Mouse (Mus musculus) liver, embryonic 16.5 days (tissue): ENCODE measurements around the gene Dync2li1. TPM values are rescaled to one million over a fixed set of nuclear protein-coding genes. Genes with fewer than 3 reads are reported as not detected.

ENCODE experiments used
- ATAC-seq: fragments of 200-750 bp; cut with Nextera tagmentation; 2 replicates; pipeline ENCODE4 v1.8.0; 2017; ENCODE audit warnings: low read depth, mild to moderate bottlenecking, moderate number of reproducible peaks, moderate library complexity
- H3K27ac ChIP-seq: fragments of 300-500 bp; sonication (generic); 2 replicates; pipeline ENCODE4 v1.5.1; 2014; ENCODE audit warnings: mild to moderate bottlenecking, low read length
- H3K27me3 ChIP-seq: fragments of 300-500 bp; sonication (generic); 2 replicates; pipeline ENCODE4 v1.6.1; 2014; ENCODE audit warnings: low read depth, low read length, mixed read lengths; ENCODE audit not compliant: control insufficient read depth, insufficient read depth
- H3K36me3 ChIP-seq: fragments of 300-500 bp; sonication (generic); 2 replicates; pipeline ENCODE4 v1.6.1; 2014; ENCODE audit warnings: mild to moderate bottlenecking; ENCODE audit not compliant: control insufficient read depth, insufficient read depth
- H3K4me1 ChIP-seq: fragments of 300-500 bp; sonication (generic); 2 replicates; pipeline ENCODE4 v1.6.1; 2014; ENCODE audit warnings: low read depth, low read length, mixed read lengths; ENCODE audit not compliant: control insufficient read depth
- H3K4me2 ChIP-seq: fragments of 300-500 bp; sonication (generic); 2 replicates; pipeline ENCODE4 v1.6.1; 2014; ENCODE audit warnings: low read depth, low read length, mixed read lengths
- H3K4me3 ChIP-seq: fragments of 300-500 bp; sonication (generic); 2 replicates; pipeline ENCODE4 v1.5.1; 2014; ENCODE audit warnings: low read depth, mild to moderate bottlenecking, low read length
- H3K9ac ChIP-seq: fragments of 300-500 bp; sonication (generic); 2 replicates; pipeline ENCODE4 v1.6.1; 2014; ENCODE audit warnings: low read depth, low read length
- H3K9me3 ChIP-seq: fragments of 300-500 bp; sonication (generic); replicated peaks from 2 replicates; pipeline ENCODE4 v1.6.1; 2016; ENCODE audit warnings: low read length; ENCODE audit not compliant: control insufficient read depth
- WGBS: fragments of 180-500 bp; shearing (Covaris S2); extraction: QIAGEN DNeasy Blood & Tissue Kit; methylation state at CpG from one replicate; pipeline ENCODE4 v1.1.7; 2014; ENCODE audit not compliant: insufficient replicate concordance; 5-methylcytosine and 5-hydroxymethylcytosine counted together
- polyA plus RNA-seq: library from polyadenylated mRNA; unstranded; fragments of >200 nt; fragmentation: Nextera tagmentation; extraction: Ambion mirVana; gene quantifications from 2 replicates; pipeline ENCODE4 v1.2.1, GENCODE M21; 2015

The Dync2li1 gene
- 1.7 and 2.5 TPM in 2 replicates for polyA plus RNA-seq

DNA sequence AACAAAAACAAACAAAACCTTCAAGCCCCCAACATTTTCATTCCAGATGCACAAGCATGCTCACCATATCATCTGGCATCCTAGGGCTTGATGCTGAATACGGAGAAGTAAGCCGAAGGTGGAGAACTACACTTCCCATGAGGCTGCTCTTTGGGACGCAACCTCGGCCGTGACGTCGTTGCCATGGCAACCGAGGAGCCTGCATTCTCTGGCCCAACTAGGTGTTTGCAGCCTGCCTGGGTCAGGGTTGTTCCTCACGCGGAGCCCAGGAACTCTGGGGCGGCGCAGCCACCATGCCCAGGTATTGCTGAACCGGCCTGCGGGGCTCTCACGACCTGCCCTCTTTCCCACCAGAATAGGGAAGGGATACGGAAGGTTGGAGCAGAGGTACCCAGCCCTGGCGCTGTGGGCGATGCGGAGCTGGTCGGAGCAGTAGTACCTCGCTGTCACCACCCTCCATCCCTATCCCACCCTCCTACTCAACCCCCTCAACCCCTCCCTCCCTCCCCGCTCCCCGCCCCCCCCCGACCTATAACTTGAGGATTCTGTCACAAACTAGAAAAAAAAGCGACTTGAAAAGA is at the start of gene Dync2li1:
TSS of gene Dync2li1 (plus strand) at position 221 of the 581 bp plus-strand sequence.
- peak within 1 kb of the TSS; percentile 56 for H3K4me3 ChIP-seq
- peak; percentile 86 for ATAC-seq
- H3K9ac ChIP-seq, result peak within 1 kb of the TSS; percentile 41; the same call in 1 of the 2 replicates
- no peaks in the 10 kb centered on the region for H3K36me3 ChIP-seq
- H3K4me2 ChIP-seq, result peak within 1 kb of the TSS; percentile 72
- 3% methylated on average over 25 of the region's 25 CpGs for WGBS
- no peaks in the 10 kb centered on the region; the same call in 1 of the 2 replicates for H3K4me1 ChIP-seq
- H3K27me3 ChIP-seq, result no peaks in the 10 kb centered on the region
- H3K9me3 ChIP-seq, result no peaks in the 10 kb centered on the region
- H3K27ac ChIP-seq, result no peak within 1 kb of the TSS

DNA sequence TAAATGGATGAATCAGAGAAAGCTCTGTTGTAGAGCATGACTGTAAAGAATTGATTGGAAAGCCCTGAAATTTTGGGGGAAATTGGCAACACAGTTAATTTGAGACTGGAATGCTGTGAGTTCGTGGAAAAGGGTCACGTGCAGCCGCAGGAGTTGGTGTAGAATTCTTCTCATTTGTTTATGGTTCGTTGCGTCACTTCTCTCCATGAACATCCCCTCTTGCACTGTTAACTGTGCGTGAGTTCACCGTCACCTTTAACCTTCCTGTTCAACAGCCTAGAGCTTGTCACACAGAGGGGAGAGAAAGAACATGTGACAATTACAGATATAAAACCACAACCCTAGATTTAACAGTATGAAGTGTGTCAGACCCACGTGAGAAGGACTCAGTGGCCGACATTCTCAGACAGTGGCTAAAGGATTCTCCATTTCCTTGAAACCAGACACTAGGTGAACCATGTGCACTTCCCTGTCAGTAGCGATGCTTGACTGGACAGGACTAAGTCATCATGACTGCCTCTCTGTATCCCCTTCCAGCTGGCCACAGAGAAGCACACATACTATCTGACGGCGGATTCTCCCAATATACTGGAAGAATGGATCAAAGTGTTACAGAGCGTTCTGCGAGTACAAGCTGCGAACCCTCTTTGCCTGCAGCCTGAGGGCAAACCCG is 49.5 kb upstream of the Dync2li1 start:
- Histone ChIP-seq H3K9me3 (no peaks in the 10 kb centered on the region), H3K27ac (no peak overlapping the region), H3K27me3 (no peaks in the 10 kb centered on the region), H3K4me1 (no peaks in the 10 kb centered on the region), H3K9ac (no peak overlapping the region), H3K4me2 (no peak overlapping the region), H3K36me3 (no peaks in the 10 kb centered on the region), H3K4me3 (no peak overlapping the region)
- 51% methylated on average over 16 of the region's 16 CpGs for WGBS
- no peak for ATAC-seq

DNA sequence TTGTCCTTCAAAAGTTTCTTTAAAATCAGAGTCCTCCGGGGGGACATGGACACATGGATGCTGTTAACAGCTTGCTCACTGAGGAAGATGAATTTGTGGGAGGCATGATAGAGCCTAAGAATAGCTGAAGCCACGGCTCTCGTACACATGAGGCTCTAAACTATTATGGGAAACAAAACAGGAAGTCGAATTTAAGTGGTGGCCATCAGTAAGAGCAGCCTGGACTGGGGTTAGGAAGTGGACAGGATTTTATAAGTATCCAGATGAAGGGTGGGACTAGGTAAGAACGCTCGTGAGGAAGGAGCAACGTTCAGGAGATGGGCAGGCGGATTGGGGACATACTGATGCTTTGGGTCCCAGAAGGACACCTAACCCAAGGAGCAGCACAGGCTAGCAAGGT is 47.0 kb upstream of the Dync2li1 start:
- no peak for ATAC-seq
- 36% methylated on average over 8 of the region's 8 CpGs for WGBS
- no peaks in the 10 kb centered on the region for H3K9me3 ChIP-seq
- H3K27me3 ChIP-seq, result no peaks in the 10 kb centered on the region
- H3K4me2 ChIP-seq, result no peak overlapping the region
- no peaks in the 10 kb centered on the region for H3K4me1 ChIP-seq
- H3K9ac ChIP-seq, result no peak overlapping the region
- no peak overlapping the region for H3K4me3 ChIP-seq
- H3K27ac ChIP-seq, result no peak overlapping the region
- no peaks in the 10 kb centered on the region for H3K36me3 ChIP-seq

DNA sequence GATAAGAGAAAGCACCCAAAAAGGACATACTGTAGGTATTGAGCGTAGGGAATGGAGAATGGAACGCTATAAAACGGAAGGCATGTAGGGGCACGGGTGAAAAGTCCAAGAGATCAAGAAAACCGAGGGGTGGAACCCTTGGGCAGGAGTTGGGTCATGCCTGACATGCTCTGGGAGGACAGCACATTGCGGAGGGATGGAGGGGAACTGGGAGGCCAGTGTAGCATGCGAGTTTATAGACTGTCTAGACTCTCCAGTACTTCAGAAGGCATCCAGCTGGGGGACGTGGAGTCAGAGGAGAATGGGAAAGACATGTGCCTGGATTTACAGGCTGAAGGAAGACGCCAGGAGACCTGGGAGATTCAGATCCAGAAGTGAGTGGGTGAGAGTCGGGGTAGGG is 46.5 kb upstream of the Dync2li1 start:
- H3K27me3 ChIP-seq, result no peaks in the 10 kb centered on the region
- H3K36me3 ChIP-seq, result no peaks in the 10 kb centered on the region
- H3K4me1 ChIP-seq, result no peaks in the 10 kb centered on the region
- ATAC-seq, result no peak
- H3K4me2 ChIP-seq, result no peak overlapping the region
- no peak overlapping the region for H3K27ac ChIP-seq
- no peak overlapping the region for H3K9ac ChIP-seq
- H3K4me3 ChIP-seq, result no peak overlapping the region
- no peaks in the 10 kb centered on the region for H3K9me3 ChIP-seq
- WGBS, result 60% methylated on average over 10 of the region's 10 CpGs

DNA sequence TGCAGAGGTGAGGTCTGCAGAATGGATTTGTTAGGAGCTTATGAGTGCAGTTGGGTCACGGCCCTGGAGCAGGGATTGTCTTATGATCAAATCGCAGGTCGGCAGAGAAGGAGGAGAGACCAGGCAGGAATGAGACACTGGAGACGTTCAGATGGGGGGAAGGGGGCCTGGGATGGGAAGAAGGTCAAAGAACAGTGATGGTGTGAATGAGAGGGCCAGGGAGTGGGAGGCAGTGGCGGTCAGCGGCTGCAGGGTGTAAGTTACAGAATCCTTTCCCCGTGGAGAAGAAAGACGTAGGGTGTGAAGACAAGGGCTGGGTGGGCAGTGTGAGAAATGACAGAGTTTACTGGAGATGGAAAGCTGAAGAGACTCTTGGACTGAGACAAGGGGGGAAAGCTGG is 45.5 kb upstream of the Dync2li1 start:
- no peaks in the 10 kb centered on the region for H3K27me3 ChIP-seq
- ATAC-seq, result no peak
- no peak overlapping the region for H3K4me3 ChIP-seq
- no peaks in the 10 kb centered on the region for H3K4me1 ChIP-seq
- WGBS, result 57% methylated on average over 8 of the region's 8 CpGs
- no peak overlapping the region for H3K27ac ChIP-seq
- H3K4me2 ChIP-seq, result no peak overlapping the region
- H3K36me3 ChIP-seq, result no peaks in the 10 kb centered on the region
- no peak overlapping the region for H3K9ac ChIP-seq
- no peaks in the 10 kb centered on the region for H3K9me3 ChIP-seq

DNA sequence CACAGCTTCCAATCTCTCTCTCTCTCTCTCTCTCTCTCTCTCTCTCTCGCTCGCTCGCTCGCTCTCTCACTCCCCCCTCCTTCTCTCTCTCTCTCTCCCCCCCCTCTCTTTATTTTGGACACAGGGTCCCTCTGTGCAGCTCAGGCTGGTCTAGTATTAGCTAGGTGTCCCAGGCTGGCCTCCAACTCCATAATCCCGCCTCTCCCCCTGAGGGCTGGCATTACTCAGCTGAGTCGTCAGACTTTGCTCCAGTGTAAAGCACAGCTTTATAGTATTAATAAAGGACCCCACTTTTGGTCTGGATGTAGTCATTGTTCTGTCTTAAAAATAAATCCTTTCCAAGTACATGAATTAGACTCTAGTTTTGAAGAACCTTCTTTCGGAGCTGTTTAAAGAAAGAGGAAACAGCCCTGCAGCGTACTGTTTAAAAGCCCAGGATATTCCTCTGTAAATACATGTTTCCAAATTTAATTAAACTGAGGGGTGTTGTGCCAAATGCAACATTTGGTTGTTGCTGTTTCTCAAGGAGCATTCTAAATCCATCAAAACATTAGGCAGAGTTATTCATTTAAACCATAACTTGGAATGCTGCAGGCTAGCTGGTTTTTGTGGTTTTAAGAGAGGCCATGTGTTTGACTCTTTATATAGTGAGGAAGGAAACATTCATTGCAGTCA is 44.4 kb upstream of the Dync2li1 start:
- no peak overlapping the region for H3K27ac ChIP-seq
- no peak for ATAC-seq
- H3K4me3 ChIP-seq, result no peak overlapping the region
- H3K9me3 ChIP-seq, result no peaks in the 10 kb centered on the region
- no peaks in the 10 kb centered on the region for H3K4me1 ChIP-seq
- WGBS, result 66% methylated on average over 8 of the region's 8 CpGs
- no peak overlapping the region for H3K9ac ChIP-seq
- H3K27me3 ChIP-seq, result no peaks in the 10 kb centered on the region
- H3K36me3 ChIP-seq, result no peaks in the 10 kb centered on the region
- H3K4me2 ChIP-seq, result no peak overlapping the region

DNA sequence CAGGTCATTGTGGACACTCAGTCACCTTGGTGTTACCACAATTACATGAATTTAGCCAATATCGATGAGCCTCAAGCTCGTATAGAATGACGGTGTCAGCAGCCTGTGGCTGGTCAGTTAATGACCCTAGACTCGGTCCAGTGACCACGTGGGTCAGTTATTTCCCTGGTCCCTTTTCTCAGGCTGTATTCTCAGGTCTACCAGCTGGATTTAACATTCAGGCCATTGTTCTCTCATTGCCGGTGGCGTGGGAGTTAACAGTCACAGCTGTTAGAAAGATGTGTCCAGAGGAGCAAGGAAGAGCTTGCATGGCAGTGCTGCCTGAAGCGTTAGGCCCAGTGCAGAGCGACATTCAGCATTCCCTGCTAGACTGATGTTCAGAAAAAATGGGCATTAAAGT is 42.2 kb upstream of the Dync2li1 start:
- no peak overlapping the region for H3K27ac ChIP-seq
- no peaks in the 10 kb centered on the region for H3K4me1 ChIP-seq
- no peaks in the 10 kb centered on the region for H3K27me3 ChIP-seq
- H3K9ac ChIP-seq, result no peak overlapping the region
- WGBS, result 70% methylated on average over 9 of the region's 9 CpGs
- H3K36me3 ChIP-seq, result no peaks in the 10 kb centered on the region
- H3K4me2 ChIP-seq, result no peak overlapping the region
- H3K4me3 ChIP-seq, result no peak overlapping the region
- no peaks in the 10 kb centered on the region for H3K9me3 ChIP-seq
- no peak for ATAC-seq

DNA sequence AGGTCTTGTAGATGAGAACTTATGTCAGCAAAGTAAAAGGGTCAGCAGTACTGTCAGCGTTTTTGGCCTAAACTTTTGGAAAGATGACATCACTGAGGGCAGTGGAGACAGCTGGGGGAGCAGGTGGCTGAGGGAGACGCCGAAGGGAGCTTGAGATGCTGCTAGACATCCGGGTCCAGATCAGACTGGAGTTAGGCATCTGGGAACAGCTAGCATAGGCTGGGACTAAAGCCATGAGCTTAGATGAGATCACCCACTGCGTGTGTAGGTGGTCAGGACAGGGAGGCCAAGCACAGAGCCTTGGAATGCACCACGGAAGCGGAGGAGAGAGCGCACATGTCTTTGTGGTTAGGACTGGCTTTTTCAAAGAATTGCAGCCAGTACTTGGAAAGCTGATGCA is 41.2 kb upstream of the Dync2li1 start:
- H3K36me3 ChIP-seq, result no peaks in the 10 kb centered on the region
- 67% methylated on average over 8 of the region's 8 CpGs for WGBS
- no peak overlapping the region for H3K4me3 ChIP-seq
- ATAC-seq, result no peak
- no peak overlapping the region for H3K9ac ChIP-seq
- H3K27ac ChIP-seq, result no peak overlapping the region
- no peaks in the 10 kb centered on the region for H3K9me3 ChIP-seq
- H3K27me3 ChIP-seq, result no peaks in the 10 kb centered on the region
- H3K4me2 ChIP-seq, result no peak overlapping the region
- H3K4me1 ChIP-seq, result no peaks in the 10 kb centered on the region

DNA sequence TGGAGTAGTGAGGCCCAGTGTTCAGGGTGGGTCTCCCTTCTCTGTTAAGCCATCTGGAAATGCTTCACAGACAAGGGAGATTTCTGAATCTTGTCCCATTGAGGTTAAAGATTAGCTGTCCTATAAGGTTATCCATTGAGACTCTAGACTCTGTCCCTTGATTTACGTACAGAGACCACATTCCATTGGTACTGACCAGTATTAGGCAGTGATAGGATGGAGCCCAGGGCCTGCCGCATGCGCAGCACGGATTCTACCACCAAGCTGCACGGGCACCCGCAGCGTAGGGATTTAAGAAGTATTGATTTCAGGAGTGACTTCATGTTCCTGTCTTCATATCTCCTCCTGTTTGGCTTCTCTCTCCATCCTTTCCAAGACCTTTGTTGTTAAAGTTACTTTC is 36.2 kb upstream of the Dync2li1 start:
- H3K36me3 ChIP-seq, result no peaks in the 10 kb centered on the region
- ATAC-seq, result no peak
- WGBS, result 84% methylated on average over 7 of the region's 7 CpGs
- no peak overlapping the region for H3K27ac ChIP-seq
- no peaks in the 10 kb centered on the region for H3K9me3 ChIP-seq
- H3K4me2 ChIP-seq, result no peak overlapping the region
- H3K4me1 ChIP-seq, result no peaks in the 10 kb centered on the region
- no peak overlapping the region for H3K4me3 ChIP-seq
- no peaks in the 10 kb centered on the region for H3K27me3 ChIP-seq
- no peak overlapping the region for H3K9ac ChIP-seq
